Mouse (Mus musculus) MEL (cell line): ENCODE results near the gene Asf1b. TPM values are rescaled to one million over a fixed set of nuclear protein-coding genes. Genes with fewer than 3 reads are reported as not detected.

ENCODE experiments used
- DNase-seq: peaks from one replicate; pipeline ENCODE4 v3.0.0; 2011; ENCODE audit warnings: low read depth, low spot score
- H3K27ac ChIP-seq: 2 replicates; pipeline ENCODE4 v1.5.1; 2012; ENCODE audit warnings: low read depth, mild to moderate bottlenecking, control low read depth, low read length, moderate library complexity; ENCODE audit not compliant: control insufficient read depth
- H3K27me3 ChIP-seq, 2 experiments: fragments of 150-350 bp in 1 of 2; sonication (generic) in 1 of 2; 2 replicates each; pipeline ENCODE4 v1.6.1; 2012; ENCODE audit warnings: low read length in 2 of 2, mild to moderate bottlenecking in 2 of 2, improper control_type of control experiment in 1 of 2, moderate library complexity in 1 of 2; ENCODE audit not compliant: insufficient read depth in 2 of 2, control insufficient read depth in 1 of 2
- H3K36me3 ChIP-seq, 2 experiments: 2 replicates each; pipeline ENCODE4 v1.6.1; 2012 to 2014; ENCODE audit warnings: low read length in 2 of 2, improper control_type of control experiment in 1 of 2, inconsistent platforms in 1 of 2, mild to moderate bottlenecking in 1 of 2; ENCODE audit not compliant: insufficient read depth in 2 of 2, control insufficient read depth in 1 of 2
- H3K4me1 ChIP-seq, 2 experiments: fragments of 150-350 bp in 1 of 2; sonication (generic) in 1 of 2; 2 replicates each; pipeline ENCODE4 v1.6.1; 2012; ENCODE audit warnings: low read length in 2 of 2, improper control_type of control experiment in 1 of 2, mild to moderate bottlenecking in 1 of 2; ENCODE audit not compliant: insufficient read depth in 2 of 2, control insufficient read depth in 1 of 2
- H3K4me3 ChIP-seq, 2 experiments: fragments of 150-350 bp in 1 of 2; sonication (generic) in 1 of 2; 2 replicates each; pipeline ENCODE4 v1.5.1; 2012; ENCODE audit warnings: low read depth in 2 of 2, low read length in 2 of 2, mild to moderate bottlenecking in 2 of 2, moderate library complexity in 2 of 2, control low read depth in 1 of 2, improper control_type of control experiment in 1 of 2; ENCODE audit not compliant: control insufficient read depth in 1 of 2, insufficient read depth in 1 of 2
- H3K79me2 ChIP-seq: 2 replicates; pipeline ENCODE4 v1.6.1; 2012; ENCODE audit warnings: mild to moderate bottlenecking, low read length, moderate library complexity; ENCODE audit not compliant: control insufficient read depth, poor library complexity, insufficient read depth
- H3K9ac ChIP-seq: 2 replicates; pipeline ENCODE4 v1.6.1; 2012; ENCODE audit warnings: low read depth, mild to moderate bottlenecking, control low read depth, low read length, moderate library complexity; ENCODE audit not compliant: control insufficient read depth, poor library complexity, severe bottlenecking
- H3K9me3 ChIP-seq: fragments of 150-350 bp; sonication (generic); replicated peaks from 2 replicates; pipeline ENCODE4 v1.6.1; 2012; ENCODE audit warnings: mild to moderate bottlenecking, low read length, improper control_type of control experiment, moderate library complexity; ENCODE audit not compliant: insufficient read depth
- BHLHE40 ChIP-seq: IDR thresholded peaks from 2 replicates; pipeline ENCODE4 v1.6.1; 2012; ENCODE audit warnings: low read depth, mild to moderate bottlenecking, inconsistent platforms, low read length, improper control_type of control experiment, borderline replicate concordance
- CHD2 ChIP-seq: IDR thresholded peaks from 2 replicates; pipeline ENCODE4 v1.6.1; 2011; ENCODE audit warnings: low read length, improper control_type of control experiment
- CTCF ChIP-seq, 3 experiments: IDR thresholded peaks in 2 of 3; conservative IDR thresholded peaks in 1 of 3; 2 replicates each; pipeline ENCODE4 v1.5.1; 2011 to 2012; ENCODE audit warnings: low read length in 3 of 3, low read depth in 2 of 3, mild to moderate bottlenecking in 2 of 3, improper control_type of control experiment in 1 of 3, inconsistent platforms in 1 of 3, mixed read lengths in 1 of 3, moderate library complexity in 1 of 3; ENCODE audit not compliant: control insufficient read depth in 1 of 3, insufficient read depth in 1 of 3, poor library complexity in 1 of 3, severe bottlenecking in 1 of 3
- ELF1 ChIP-seq: IDR thresholded peaks from 2 replicates; pipeline ENCODE4 v1.6.1; 2014; ENCODE audit warnings: low read depth, mild to moderate bottlenecking, inconsistent platforms, low read length, improper control_type of control experiment, moderate library complexity
- EP300 ChIP-seq, 2 experiments: IDR thresholded peaks; 2 replicates each; pipeline ENCODE4 v1.6.1; 2011; ENCODE audit warnings: improper control_type of control experiment in 2 of 2, low read length in 2 of 2, low read depth in 1 of 2, mild to moderate bottlenecking in 1 of 2
- ETS1 ChIP-seq: IDR thresholded peaks from 2 replicates; pipeline ENCODE4 v1.6.1; 2012; ENCODE audit warnings: low read depth, mild to moderate bottlenecking, inconsistent platforms, low read length, improper control_type of control experiment, moderate library complexity
- HCFC1 ChIP-seq: IDR thresholded peaks from 2 replicates; pipeline ENCODE4 v1.6.1; 2012; ENCODE audit warnings: low read depth, mild to moderate bottlenecking, inconsistent platforms, low read length, improper control_type of control experiment, moderate library complexity
- JUND ChIP-seq: IDR thresholded peaks from 2 replicates; pipeline ENCODE4 v1.6.1; 2011; ENCODE audit warnings: low read depth, mild to moderate bottlenecking, improper control_type of control experiment, low read length
- MAFK ChIP-seq: IDR thresholded peaks from 2 replicates; pipeline ENCODE4 v1.6.1; 2011; ENCODE audit warnings: low read depth, mild to moderate bottlenecking, low read length, improper control_type of control experiment, borderline replicate concordance
- MAX ChIP-seq: IDR thresholded peaks from 2 replicates; pipeline ENCODE4 v1.6.1; 2011; ENCODE audit warnings: low read length, improper control_type of control experiment
- MEF2A ChIP-seq: IDR thresholded peaks from 2 replicates; pipeline ENCODE4 v1.6.1; 2014; ENCODE audit warnings: low read depth, mild to moderate bottlenecking, inconsistent platforms, low read length, improper control_type of control experiment; ENCODE audit not compliant: poor library complexity, insufficient replicate concordance, severe bottlenecking; ENCODE audit errors: extremely low read depth
- MYB ChIP-seq: IDR thresholded peaks from 2 replicates; pipeline ENCODE4 v1.6.1; 2011; ENCODE audit warnings: mild to moderate bottlenecking, low read depth, low read length, improper control_type of control experiment
- MYC ChIP-seq: IDR thresholded peaks from 2 replicates; pipeline ENCODE4 v1.6.1; 2011; ENCODE audit warnings: low read depth, mild to moderate bottlenecking, low read length, improper control_type of control experiment, moderate library complexity
- NELFE ChIP-seq: IDR thresholded peaks from 2 replicates; pipeline ENCODE4 v1.6.1; 2011; ENCODE audit warnings: low read depth, low read length, improper control_type of control experiment
- NRF1 ChIP-seq: IDR thresholded peaks from 2 replicates; pipeline ENCODE4 v1.6.1; 2014; ENCODE audit warnings: low read depth, mild to moderate bottlenecking, inconsistent platforms, low read length, improper control_type of control experiment, moderate library complexity; ENCODE audit not compliant: poor library complexity, insufficient read depth, severe bottlenecking
- POLR2A ChIP-seq, 2 experiments: IDR thresholded peaks; 2 replicates each; pipeline ENCODE4 v1.6.1; 2011 to 2012; ENCODE audit warnings: low read length in 2 of 2, mild to moderate bottlenecking in 2 of 2, control low read depth in 1 of 2, improper control_type of control experiment in 1 of 2, low read depth in 1 of 2, moderate library complexity in 1 of 2; ENCODE audit not compliant: control insufficient read depth in 1 of 2, insufficient read depth in 1 of 2, poor library complexity in 1 of 2
- POLR2AphosphoS2 ChIP-seq: IDR thresholded peaks from 2 replicates; pipeline ENCODE4 v1.6.1; 2011; ENCODE audit warnings: low read length, improper control_type of control experiment
- POLR2AphosphoS5 ChIP-seq: IDR thresholded peaks from 2 replicates; pipeline ENCODE4 v1.6.1; 2012; ENCODE audit warnings: low read depth, borderline replicate concordance, mild to moderate bottlenecking, inconsistent platforms, low read length, moderate library complexity, mixed read lengths
- RAD21 ChIP-seq: IDR thresholded peaks from 2 replicates; pipeline ENCODE4 v1.6.1; 2011; ENCODE audit warnings: mild to moderate bottlenecking, low read depth, low read length, improper control_type of control experiment
- RCOR1 ChIP-seq: IDR thresholded peaks from 2 replicates; pipeline ENCODE4 v1.6.1; 2012; ENCODE audit warnings: low read depth, mild to moderate bottlenecking, inconsistent platforms, low read length, improper control_type of control experiment
- SIN3A ChIP-seq: IDR thresholded peaks from 2 replicates; pipeline ENCODE4 v1.6.1; 2012; ENCODE audit warnings: low read length, improper control_type of control experiment, inconsistent platforms
- SMC3 ChIP-seq: IDR thresholded peaks from 2 replicates; pipeline ENCODE4 v1.6.1; 2011; ENCODE audit warnings: low read depth, low read length, improper control_type of control experiment
- TAL1 ChIP-seq: IDR thresholded peaks from 2 replicates; pipeline ENCODE4 v1.6.1; 2012; ENCODE audit warnings: mild to moderate bottlenecking, inconsistent platforms, low read length, moderate library complexity, mixed read lengths
- TBP ChIP-seq: IDR thresholded peaks from 2 replicates; pipeline ENCODE4 v1.8.0; 2011; ENCODE audit warnings: low read depth, low read length, improper control_type of control experiment
- USF1 ChIP-seq: IDR thresholded peaks from 2 replicates; pipeline ENCODE4 v1.6.1; 2014; ENCODE audit warnings: low read depth, mild to moderate bottlenecking, inconsistent platforms, low read length, improper control_type of control experiment, moderate library complexity
- USF2 ChIP-seq, 2 experiments: IDR thresholded peaks; 2 replicates each; pipeline ENCODE4 v1.6.1; 2011 to 2012; ENCODE audit warnings: improper control_type of control experiment in 2 of 2, low read length in 2 of 2, borderline replicate concordance in 1 of 2, inconsistent platforms in 1 of 2, low read depth in 1 of 2, mild to moderate bottlenecking in 1 of 2; ENCODE audit not compliant: insufficient read depth in 1 of 2
- ZC3H11A ChIP-seq: IDR thresholded peaks from 2 replicates; pipeline ENCODE4 v1.6.1; 2012; ENCODE audit warnings: low read depth, mild to moderate bottlenecking, inconsistent platforms, low read length, improper control_type of control experiment
- ZKSCAN1 ChIP-seq: IDR thresholded peaks from 2 replicates; pipeline ENCODE4 v1.6.1; 2012; ENCODE audit warnings: low read depth, mild to moderate bottlenecking, inconsistent platforms, low read length, improper control_type of control experiment, moderate library complexity
- ZMIZ1 ChIP-seq: IDR thresholded peaks from 2 replicates; pipeline ENCODE4 v1.6.1; 2012; ENCODE audit warnings: low read depth, mild to moderate bottlenecking, inconsistent platforms, low read length, improper control_type of control experiment, moderate library complexity
- ZNF384 ChIP-seq: IDR thresholded peaks from 2 replicates; pipeline ENCODE4 v1.6.1; 2012; ENCODE audit warnings: low read depth, mild to moderate bottlenecking, inconsistent platforms, low read length, improper control_type of control experiment
- polyA plus RNA-seq, 2 experiments: library from polyadenylated mRNA; stranded (reverse) in 1 of 2; unstranded in 1 of 2; fragments of >175 nt in 1 of 2; fragments of >200 nt in 1 of 2; gene quantifications; 2 replicates each; pipeline versions ENCODE4 v1.2.1 to v1.2.4; 2012; ENCODE audit warnings: low replicate concordance in 2 of 2, low read depth in 1 of 2; ENCODE audit not compliant: insufficient read length in 2 of 2, insufficient read depth in 1 of 2, missing spikeins in 1 of 2
- total RNA-seq: library from RNA; depleted of rRNA; stranded (reverse); fragments of 300-350 nt; gene quantifications from 2 replicates; pipeline ENCODE4 v1.2.3, GENCODE M21; 2012

The Asf1b gene
- total and polyA plus RNA-seq, 3 experiments = 84.3 to 137 (median 113) TPM

GRCm38 (mm10) chr8:83911809-83912731, 43.2 kb upstream of the Asf1b start:
- no peak for TF ChIP-seq NELFE
- peak; percentile 83 for TF ChIP-seq MAX
- no peak for TF ChIP-seq POLR2AphosphoS2
- no peak for TF ChIP-seq TBP
- TF ChIP-seq POLR2AphosphoS5 = no peak
- no peak for TF ChIP-seq JUND
- no peak for TF ChIP-seq ZKSCAN1
- TF ChIP-seq NRF1 = no peak
- TF ChIP-seq ETS1 = peak; percentile 63
- no peak for TF ChIP-seq CHD2
- no peak for TF ChIP-seq MYB
- TF ChIP-seq TAL1 = no peak
- no peak for TF ChIP-seq SMC3
- TF ChIP-seq CTCF (IDR thresholded peaks at IDR 0.05 in 2 of 3, conservative IDR thresholded peaks at IDR 0.05 in 1 of 3; ENCODE audit: control insufficient read depth in 1 of 3, insufficient read depth in 1 of 3, low read depth in 2 of 3, low read length in 3 of 3, poor library complexity in 1 of 3, severe bottlenecking in 1 of 3) = no peak
- TF ChIP-seq RCOR1 = no peak
- peak in 1 of 2 experiments; percentile 32; a peak in 1 of 4 replicates for TF ChIP-seq EP300 (IDR thresholded peaks at IDR 0.05; ENCODE audit: low read depth in 1 of 2, low read length in 2 of 2)
- peak; percentile 82; the same call in 1 of the 2 replicates for TF ChIP-seq BHLHE40
- no peak for TF ChIP-seq ELF1
- no peak for TF ChIP-seq HCFC1
- TF ChIP-seq USF2 (IDR thresholded peaks at IDR 0.05; ENCODE audit: borderline replicate concordance in 1 of 2, insufficient read depth in 1 of 2, low read depth in 1 of 2, low read length in 2 of 2) = peak in 1 of 2 experiments; percentile 66; a peak in 1 of 4 replicates
- TF ChIP-seq RAD21 = no peak
- peak; percentile 94 for TF ChIP-seq USF1
- no peak for TF ChIP-seq ZC3H11A
- TF ChIP-seq SIN3A = no peak; the same call in 1 of the 2 replicates
- TF ChIP-seq MEF2A = no peak
- no peak for TF ChIP-seq MYC
- TF ChIP-seq MAFK = no peak
- TF ChIP-seq POLR2A (IDR thresholded peaks at IDR 0.05; ENCODE audit: control insufficient read depth in 1 of 2, insufficient read depth in 1 of 2, low read depth in 1 of 2, low read length in 2 of 2, poor library complexity in 1 of 2) = peak in 1 of 2 experiments; percentile 43; a peak in 1 of 4 replicates
- TF ChIP-seq ZMIZ1 = no peak
- no peak for TF ChIP-seq ZNF384
- Histone ChIP-seq H3K9me3 (no peaks in the 10 kb centered on the region), H3K9ac (no peak overlapping the region), H3K79me2 (peaks cover 6% of the 10 kb centered on the region; the same call in 1 of the 2 replicates), H3K4me1 (peaks cover 10 to 37% of the 10 kb centered on the region in 2 experiments), H3K27ac (peak overlapping the region; percentile 17; the same call in 1 of the 2 replicates), H3K36me3 (peaks cover 0 to 24% of the 10 kb centered on the region in 2 experiments; a peak in 2 of 4 replicates), H3K27me3 (no peaks in the 10 kb centered on the region), H3K4me3 (no peak overlapping the region)
- peak; percentile 71 for DNase-seq
